Mouse (Mus musculus) embryonic facial prominence, embryonic 15.5 days (tissue): ENCODE measurements around the gene Rpl38. TPM values are rescaled to one million over a fixed set of nuclear protein-coding genes. Genes with fewer than 3 reads are reported as not detected.

Experiments
- ATAC-seq: fragments of 200-750 bp; cut with Nextera tagmentation; 2 replicates; pipeline ENCODE4 v1.8.0; 2017; ENCODE audit warnings: low read depth, moderate TSS enrichment; ENCODE audit not compliant: insufficient number of reproducible peaks, low FRiP score, low TSS enrichment
- H3K27ac ChIP-seq: fragments of 300-500 bp; sonication (generic); replicated peaks from 2 replicates; pipeline ENCODE4 v1.5.1; 2015; ENCODE audit warnings: mild to moderate bottlenecking, inconsistent platforms
- H3K27me3 ChIP-seq: fragments of 300-500 bp; sonication (generic); 2 replicates; pipeline ENCODE4 v1.6.1; 2015; ENCODE audit warnings: inconsistent platforms
- H3K36me3 ChIP-seq: fragments of 300-500 bp; sonication (generic); 2 replicates; pipeline ENCODE4 v1.6.1; 2015; ENCODE audit warnings: mild to moderate bottlenecking, inconsistent platforms
- H3K4me1 ChIP-seq: fragments of 300-500 bp; sonication (generic); 2 replicates; pipeline ENCODE4 v1.6.1; 2015; ENCODE audit warnings: inconsistent platforms
- H3K4me2 ChIP-seq: fragments of 300-500 bp; sonication (generic); replicated peaks from 2 replicates; pipeline ENCODE4 v1.6.1; 2015; ENCODE audit warnings: mild to moderate bottlenecking, inconsistent platforms
- H3K4me3 ChIP-seq: fragments of 300-500 bp; sonication (generic); replicated peaks from 2 replicates; pipeline ENCODE4 v1.5.1; 2015; ENCODE audit warnings: mild to moderate bottlenecking, inconsistent platforms
- H3K9ac ChIP-seq: fragments of 300-500 bp; sonication (generic); 2 replicates; pipeline ENCODE4 v1.6.1; 2015; ENCODE audit warnings: inconsistent platforms
- H3K9me3 ChIP-seq: fragments of 300-500 bp; sonication (generic); replicated peaks from 2 replicates; pipeline ENCODE4 v1.6.1; 2016; ENCODE audit warnings: inconsistent platforms
- WGBS: fragments of 180-500 bp; shearing (Covaris S2); methylation state at CpG from one replicate; pipeline ENCODE4 v1.1.7; 2015; 5-methylcytosine and 5-hydroxymethylcytosine counted together
- polyA plus RNA-seq: library from polyadenylated mRNA; unstranded; fragments of >200 nt; fragmentation: Nextera tagmentation; extraction: Ambion mirVana; gene quantifications from 2 replicates; pipeline ENCODE4 v1.2.1, GENCODE M21; 2015

Gene Rpl38
- polyA plus RNA-seq, 1 experiment from 2014 or later, result 1,020 TPM

GRCm38 (mm10) chr11:114639681-114640103 is 28.6 kb upstream of the Rpl38 start:
- H3K9ac ChIP-seq, result no peak overlapping the region
- H3K4me2 ChIP-seq, result no peak overlapping the region
- peaks cover 24% of the 10 kb centered on the region for H3K27me3 ChIP-seq
- no peaks in the 10 kb centered on the region for H3K9me3 ChIP-seq
- no peak overlapping the region for H3K4me3 ChIP-seq
- no peak for ATAC-seq
- 6% methylated on average over 19 of the region's 19 CpGs for WGBS
- H3K36me3 ChIP-seq, result no peaks in the 10 kb centered on the region
- peaks cover 22% of the 10 kb centered on the region for H3K4me1 ChIP-seq
- H3K27ac ChIP-seq, result no peak overlapping the region

- WGBS, result 49% methylated on average over 6 of the region's 6 CpGs
- Histone ChIP-seq H3K9ac (no peak overlapping the region), H3K36me3 (no peaks in the 10 kb centered on the region), H3K27me3 (peaks cover 24% of the 10 kb centered on the region), H3K4me1 (peaks cover 22% of the 10 kb centered on the region), H3K27ac (no peak overlapping the region), H3K4me2 (no peak overlapping the region), H3K9me3 (no peaks in the 10 kb centered on the region), H3K4me3 (no peak overlapping the region)
- no peak for ATAC-seq
Observed at GRCm38 (mm10) chr11:114640658-114641057, 27.7 kb upstream of the Rpl38 start.

GRCm38 (mm10) chr11:114641136-114641535 is 27.2 kb upstream of the Rpl38 start:
- no peak overlapping the region for H3K27ac ChIP-seq
- no peaks in the 10 kb centered on the region for H3K36me3 ChIP-seq
- 86% methylated on average over 8 of the region's 8 CpGs for WGBS
- peaks cover 24% of the 10 kb centered on the region for H3K27me3 ChIP-seq
- H3K4me1 ChIP-seq, result peaks cover 18% of the 10 kb centered on the region
- H3K9me3 ChIP-seq, result no peaks in the 10 kb centered on the region
- H3K9ac ChIP-seq, result no peak overlapping the region
- no peak overlapping the region for H3K4me3 ChIP-seq
- ATAC-seq, result no peak
- H3K4me2 ChIP-seq, result no peak overlapping the region

- H3K4me2 ChIP-seq, result no peak overlapping the region
- no peak overlapping the region for H3K9ac ChIP-seq
- no peaks in the 10 kb centered on the region for H3K36me3 ChIP-seq
- ATAC-seq, result peak; percentile 25; the same call in 1 of the 2 replicates
- peaks cover 10% of the 10 kb centered on the region; the same call in 1 of the 2 replicates for H3K4me1 ChIP-seq
- no peak overlapping the region for H3K27ac ChIP-seq
- no peaks in the 10 kb centered on the region for H3K9me3 ChIP-seq
- peaks cover 22% of the 10 kb centered on the region for H3K27me3 ChIP-seq
- H3K4me3 ChIP-seq, result no peak overlapping the region
- 57% methylated on average over 12 of the region's 12 CpGs for WGBS
Observed at GRCm38 (mm10) chr11:114642184-114642583, 26.1 kb upstream of the Rpl38 start.

- Histone ChIP-seq H3K36me3 (no peaks in the 10 kb centered on the region), H3K4me1 (peaks cover 10% of the 10 kb centered on the region; the same call in 1 of the 2 replicates), H3K27me3 (peaks cover 17% of the 10 kb centered on the region), H3K4me3 (no peak overlapping the region), H3K9me3 (no peaks in the 10 kb centered on the region), H3K4me2 (no peak overlapping the region), H3K9ac (no peak overlapping the region), H3K27ac (no peak overlapping the region)
- no peak for ATAC-seq
- WGBS, result 71% methylated on average over 11 of the region's 11 CpGs
Observed at GRCm38 (mm10) chr11:114642926-114643325, 25.4 kb upstream of the Rpl38 start.

- no peak overlapping the region for H3K4me2 ChIP-seq
- no peak overlapping the region for H3K4me3 ChIP-seq
- no peak overlapping the region for H3K27ac ChIP-seq
- WGBS, result 40% methylated on average over 2 of the region's 2 CpGs
- H3K4me1 ChIP-seq, result peaks cover 10% of the 10 kb centered on the region; the same call in 1 of the 2 replicates
- H3K36me3 ChIP-seq, result no peaks in the 10 kb centered on the region
- no peak overlapping the region for H3K9ac ChIP-seq
- H3K9me3 ChIP-seq, result no peaks in the 10 kb centered on the region
- no peak for ATAC-seq
- H3K27me3 ChIP-seq, result peaks cover 8% of the 10 kb centered on the region
Observed at GRCm38 (mm10) chr11:114644122-114644521, 24.2 kb upstream of the Rpl38 start.

- H3K27me3 ChIP-seq, result no peaks in the 10 kb centered on the region
- H3K4me1 ChIP-seq, result no peaks in the 10 kb centered on the region
- no peak overlapping the region for H3K4me2 ChIP-seq
- H3K27ac ChIP-seq, result no peak overlapping the region
- 62% methylated on average over 4 of the region's 4 CpGs for WGBS
- no peak overlapping the region for H3K9ac ChIP-seq
- no peaks in the 10 kb centered on the region for H3K36me3 ChIP-seq
- no peak overlapping the region for H3K4me3 ChIP-seq
- ATAC-seq, result no peak
- H3K9me3 ChIP-seq, result no peaks in the 10 kb centered on the region
Observed at GRCm38 (mm10) chr11:114649510-114649909, 18.8 kb upstream of the Rpl38 start.

GRCm38 (mm10) chr11:114652531-114652930 is 15.8 kb upstream of the Rpl38 start:
- Histone ChIP-seq H3K4me3 (no peak overlapping the region), H3K9ac (no peak overlapping the region), H3K4me1 (no peaks in the 10 kb centered on the region), H3K27me3 (peaks cover 2% of the 10 kb centered on the region; the same call in 1 of the 2 replicates), H3K9me3 (no peaks in the 10 kb centered on the region), H3K27ac (no peak overlapping the region), H3K4me2 (no peak overlapping the region), H3K36me3 (no peaks in the 10 kb centered on the region)
- 2% methylated on average over 16 of the region's 16 CpGs for WGBS
- no peak for ATAC-seq

- WGBS, result 76% methylated on average over 6 of the region's 6 CpGs
- no peak for ATAC-seq
- no peak overlapping the region for H3K4me3 ChIP-seq
Observed at GRCm38 (mm10) chr11:114653664-114654063, 14.7 kb upstream of the Rpl38 start.

GRCm38 (mm10) chr11:114654552-114654951 is 13.8 kb upstream of the Rpl38 start:
- H3K9ac ChIP-seq, result no peak overlapping the region
- 46% methylated on average over 5 of the region's 5 CpGs for WGBS
- no peaks in the 10 kb centered on the region for H3K4me1 ChIP-seq
- H3K27me3 ChIP-seq, result peaks cover 2% of the 10 kb centered on the region; the same call in 1 of the 2 replicates
- no peak overlapping the region for H3K4me3 ChIP-seq
- H3K36me3 ChIP-seq, result no peaks in the 10 kb centered on the region
- H3K27ac ChIP-seq, result no peak overlapping the region
- ATAC-seq, result no peak
- no peak overlapping the region for H3K4me2 ChIP-seq
- H3K9me3 ChIP-seq, result no peaks in the 10 kb centered on the region

More at GRCm38 (mm10) chr11:114653664-114654063, 14.7 kb upstream of the Rpl38 start:
- Histone ChIP-seq H3K4me2 (no peak overlapping the region), H3K9me3 (no peaks in the 10 kb centered on the region), H3K36me3 (no peaks in the 10 kb centered on the region), H3K4me1 (no peaks in the 10 kb centered on the region), H3K27me3 (peaks cover 2% of the 10 kb centered on the region; the same call in 1 of the 2 replicates), H3K9ac (no peak overlapping the region), H3K27ac (no peak overlapping the region)

- Histone ChIP-seq H3K4me2 (no peak overlapping the region), H3K9me3 (no peaks in the 10 kb centered on the region), H3K4me1 (no peaks in the 10 kb centered on the region), H3K9ac (no peak overlapping the region), H3K36me3 (no peaks in the 10 kb centered on the region), H3K27ac (no peak overlapping the region), H3K4me3 (no peak overlapping the region), H3K27me3 (peaks cover 2% of the 10 kb centered on the region; the same call in 1 of the 2 replicates)
- 65% methylated on average over 7 of the region's 7 CpGs for WGBS
- ATAC-seq, result no peak
Observed at GRCm38 (mm10) chr11:114655350-114656008, 12.8 kb upstream of the Rpl38 start.
